Mouse (Mus musculus) ES-Bruce4 (cell line): ENCODE results near the gene Trmt5.

Experiments used
- CTCF ChIP-seq: IDR thresholded peaks from one replicate; pipeline ENCODE4 v1.8.1; 2011; ENCODE audit warnings: low read depth, low read length
- EP300 ChIP-seq: IDR thresholded peaks from 2 replicates; pipeline ENCODE4 v1.6.1; 2011; ENCODE audit warnings: low read depth, low read length; ENCODE audit not compliant: insufficient read depth
- POLR2A ChIP-seq: IDR thresholded peaks from one replicate; pipeline ENCODE4 v1.8.1; 2011; ENCODE audit warnings: low read length; ENCODE audit not compliant: insufficient read depth

DNA sequence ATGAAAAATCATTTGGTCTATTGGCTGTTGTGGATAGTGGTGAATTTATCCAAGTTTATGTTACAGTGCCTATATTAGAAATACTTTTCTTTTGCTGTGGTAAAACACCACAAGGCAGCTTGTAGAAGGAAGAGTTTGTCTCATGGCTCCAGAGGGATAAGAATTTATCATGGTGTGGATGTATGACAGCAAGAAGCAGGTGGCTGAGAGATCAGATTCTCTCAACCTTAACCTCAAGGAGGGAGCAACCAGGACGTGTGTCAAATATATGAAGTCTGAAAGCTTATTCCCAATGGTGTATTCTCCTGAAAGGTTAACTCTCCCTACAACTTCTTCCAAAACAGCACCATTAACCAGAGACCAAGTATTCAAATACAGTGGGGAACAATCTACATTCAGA lies 19.9 kb downstream of the Trmt5 start:
- no peak for TF ChIP-seq CTCF
- TF ChIP-seq POLR2A = no peak
- no peak for TF ChIP-seq EP300
